Mouse (Mus musculus) neural tube, embryonic 12.5 days (tissue): ENCODE data around the gene Dcakd. TPM values are rescaled to one million over a fixed set of nuclear protein-coding genes. Genes with fewer than 3 reads are reported as not detected.
A peak's percentile ranks its signal among the peaks of the same experiment; 100 is the strongest.

Source experiments
- ATAC-seq: fragments of 200-750 bp; cut with Nextera tagmentation; 2 replicates; pipeline ENCODE4 v1.8.0; 2017; ENCODE audit warnings: low read depth, mild to moderate bottlenecking, moderate TSS enrichment, moderate library complexity; ENCODE audit not compliant: low FRiP score
- H3K27ac ChIP-seq: fragments of 300-500 bp; sonication (generic); 2 replicates; pipeline ENCODE4 v1.5.1; 2016
- H3K27me3 ChIP-seq: fragments of 300-500 bp; sonication (generic); replicated peaks from 2 replicates; pipeline ENCODE4 v1.6.1; 2016; ENCODE audit warnings: mild to moderate bottlenecking
- H3K36me3 ChIP-seq: fragments of 300-500 bp; sonication (generic); 2 replicates; pipeline ENCODE4 v1.6.1; 2016; ENCODE audit warnings: mild to moderate bottlenecking
- H3K4me1 ChIP-seq: fragments of 300-500 bp; sonication (generic); 2 replicates; pipeline ENCODE4 v1.6.1; 2016
- H3K4me2 ChIP-seq: fragments of 300-500 bp; sonication (generic); replicated peaks from 2 replicates; pipeline ENCODE4 v1.6.1; 2016; ENCODE audit warnings: mild to moderate bottlenecking
- H3K4me3 ChIP-seq: fragments of 300-500 bp; sonication (generic); 2 replicates; pipeline ENCODE4 v1.5.1; 2016
- H3K9ac ChIP-seq: fragments of 300-500 bp; sonication (generic); 2 replicates; pipeline ENCODE4 v1.6.1; 2016; ENCODE audit warnings: mild to moderate bottlenecking
- H3K9me3 ChIP-seq: fragments of 300-500 bp; sonication (generic); 2 replicates; pipeline ENCODE4 v1.6.1; 2016; ENCODE audit warnings: mild to moderate bottlenecking
- WGBS: fragments of 180-500 bp; shearing (Covaris S2); methylation state at CpG from one replicate; pipeline ENCODE4 v1.1.7; 2016; 5-methylcytosine and 5-hydroxymethylcytosine counted together
- polyA plus RNA-seq: library from polyadenylated mRNA; unstranded; fragments of >200 nt; fragmentation: Nextera tagmentation; extraction: Ambion mirVana; gene quantifications from 2 replicates; pipeline ENCODE4 v1.2.1, GENCODE M21; 2016

The Dcakd gene
- polyA plus RNA-seq, 1 experiment from 2014 or later, result 170 TPM

DNA sequence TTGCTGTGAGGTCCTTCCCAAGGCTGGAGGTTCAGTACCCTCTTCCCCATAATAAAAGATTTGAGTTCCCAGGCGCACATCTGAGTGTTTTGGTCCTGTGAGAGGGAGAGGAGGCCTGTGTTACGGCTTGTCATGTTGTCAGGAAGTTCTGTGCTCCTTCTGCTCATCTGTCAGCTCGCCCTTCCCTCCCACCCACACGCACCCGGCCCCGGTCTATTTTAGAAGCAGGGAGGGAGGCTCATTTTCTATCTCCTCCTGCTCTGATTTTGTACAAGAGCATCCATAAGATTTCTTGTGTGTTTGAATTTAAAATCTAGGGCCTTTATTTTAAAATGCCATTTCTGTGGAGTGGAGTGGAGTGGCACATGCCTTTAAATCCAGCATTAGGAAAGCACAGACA is 9.9 kb upstream of the Dcakd start:
- H3K4me1 ChIP-seq, result no peaks in the 10 kb centered on the region
- no peaks in the 10 kb centered on the region for H3K9me3 ChIP-seq
- WGBS, result 93% methylated on average over 6 of the region's 6 CpGs
- no peak for ATAC-seq
- peaks cover 14% of the 10 kb centered on the region for H3K36me3 ChIP-seq
- H3K27me3 ChIP-seq, result no peaks in the 10 kb centered on the region
- H3K27ac ChIP-seq, result no peak overlapping the region
- H3K4me2 ChIP-seq, result no peak overlapping the region
- H3K4me3 ChIP-seq, result no peak overlapping the region
- H3K9ac ChIP-seq, result no peak overlapping the region

DNA sequence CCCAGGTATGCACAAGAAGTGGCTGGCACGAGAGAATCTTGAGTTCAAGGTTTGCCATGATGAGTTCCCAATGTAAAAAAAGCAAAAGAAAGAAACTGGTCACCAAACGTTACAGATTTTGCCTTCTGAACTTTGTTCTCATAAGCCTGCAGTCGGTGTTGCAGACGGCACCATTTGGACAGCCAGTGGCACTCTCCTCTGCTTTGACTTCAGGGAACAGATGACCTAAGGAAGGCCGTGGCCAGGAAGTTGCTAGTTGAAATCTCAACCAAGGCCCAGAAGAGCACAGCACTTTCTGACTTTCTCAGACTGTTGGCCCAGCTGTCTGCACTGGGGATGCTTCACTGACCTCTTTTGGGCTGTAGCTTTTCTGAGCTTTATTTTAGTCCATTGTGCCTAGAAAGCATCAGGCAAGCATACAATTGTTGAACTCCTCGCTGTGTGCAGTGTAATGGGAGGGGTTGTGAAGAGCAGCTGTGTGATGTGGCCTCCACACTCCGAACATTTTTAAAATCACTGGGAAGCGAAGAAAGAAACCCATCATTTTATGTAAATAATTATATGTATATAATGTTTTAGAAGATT is 8.8 kb upstream of the Dcakd start:
- H3K4me1 ChIP-seq, result no peaks in the 10 kb centered on the region
- ATAC-seq, result no peak
- H3K4me3 ChIP-seq, result no peak overlapping the region
- H3K27me3 ChIP-seq, result no peaks in the 10 kb centered on the region
- no peaks in the 10 kb centered on the region for H3K9me3 ChIP-seq
- 90% methylated on average over 8 of the region's 8 CpGs for WGBS
- peaks cover 13% of the 10 kb centered on the region; the same call in 1 of the 2 replicates for H3K36me3 ChIP-seq
- H3K27ac ChIP-seq, result no peak overlapping the region
- no peak overlapping the region for H3K4me2 ChIP-seq
- H3K9ac ChIP-seq, result no peak overlapping the region

DNA sequence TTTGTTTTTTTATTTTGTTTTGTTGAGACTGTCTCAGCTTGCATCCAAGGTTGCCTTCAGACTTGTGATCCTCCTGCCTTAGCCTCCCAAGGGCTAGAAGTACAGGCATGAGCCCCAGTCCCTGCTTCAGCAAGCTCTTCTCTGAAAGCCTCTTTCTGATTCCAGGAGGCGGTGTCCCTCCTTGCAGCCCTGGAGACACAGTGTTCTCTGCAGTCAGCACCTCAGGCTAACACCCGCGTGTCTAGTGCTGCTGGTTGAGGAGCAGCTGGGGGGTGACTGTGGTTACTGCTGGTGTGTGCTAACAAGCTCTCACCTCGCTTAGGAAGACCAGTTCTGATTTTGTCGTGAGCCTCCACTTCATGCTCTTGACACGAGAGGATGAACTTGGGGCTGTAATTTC is 6.9 kb upstream of the Dcakd start:
- whole genome bisulfite sequencing, result 89% methylated on average over 6 of the region's 6 CpGs
- Histone ChIP-seq H3K4me2 (no peak overlapping the region), H3K36me3 (peaks cover 14% of the 10 kb centered on the region; the same call in 1 of the 2 replicates), H3K27ac (no peak overlapping the region), H3K27me3 (no peaks in the 10 kb centered on the region), H3K4me3 (no peak overlapping the region), H3K9ac (no peak overlapping the region), H3K9me3 (no peaks in the 10 kb centered on the region), H3K4me1 (no peaks in the 10 kb centered on the region)
- ATAC-seq, result no peak

DNA sequence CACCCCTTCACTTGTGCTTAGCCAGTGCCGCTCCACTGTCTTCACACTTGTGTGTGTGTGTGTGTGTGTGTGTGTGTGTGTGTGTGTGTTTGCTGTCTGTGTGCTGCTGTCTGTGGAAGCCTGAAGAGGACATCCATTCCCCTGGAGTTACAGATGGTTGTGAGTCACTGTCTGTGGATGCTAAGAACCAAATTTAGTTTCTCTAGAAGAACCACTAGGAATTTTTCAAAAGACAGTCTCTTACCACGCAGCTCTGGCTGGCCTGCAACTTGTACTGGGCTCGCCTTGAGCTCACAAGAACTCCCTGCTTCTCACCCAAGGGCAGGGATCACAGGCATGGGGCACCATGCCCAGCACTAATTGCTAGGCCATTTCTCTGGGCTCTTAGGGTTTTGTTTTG is 4.9 kb upstream of the Dcakd start:
- Histone ChIP-seq H3K4me3 (no peak overlapping the region), H3K9me3 (no peaks in the 10 kb centered on the region), H3K27me3 (no peaks in the 10 kb centered on the region), H3K36me3 (peaks cover 4% of the 10 kb centered on the region; the same call in 1 of the 2 replicates), H3K4me2 (no peak overlapping the region), H3K27ac (no peak overlapping the region), H3K4me1 (peaks cover 4% of the 10 kb centered on the region; the same call in 1 of the 2 replicates), H3K9ac (no peak overlapping the region)
- ATAC-seq, result no peak
- WGBS, result 90% methylated on average over 3 of the region's 3 CpGs

DNA sequence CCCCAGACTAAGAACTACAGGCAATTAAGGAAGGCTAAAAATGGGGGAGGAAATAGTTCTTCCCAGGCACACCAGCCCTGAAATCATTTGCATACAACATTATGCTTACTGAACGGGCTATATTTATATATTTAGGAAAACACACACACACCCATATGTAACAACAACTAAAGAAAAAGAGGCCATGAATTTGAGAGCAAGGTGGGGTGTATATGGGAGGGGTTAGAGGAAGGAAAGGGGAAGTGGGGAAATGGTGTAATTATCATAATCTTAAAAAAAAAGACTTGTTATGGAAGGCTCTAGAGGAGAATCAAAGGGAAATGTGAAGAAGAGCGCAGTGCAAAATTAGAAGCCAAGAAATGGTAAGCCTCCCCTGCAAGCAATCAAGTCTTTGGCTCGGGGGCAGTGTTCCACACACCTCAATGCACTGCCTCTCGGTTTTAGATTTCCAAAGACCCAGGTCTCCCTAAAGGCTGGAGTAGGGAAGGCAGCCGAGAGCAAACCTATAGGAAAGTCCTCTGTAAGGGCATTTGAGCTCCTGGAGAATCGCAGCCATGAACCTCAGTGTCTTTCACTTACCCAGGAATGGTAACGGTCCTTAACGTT is 460 bp downstream of the Dcakd start:
- 16% methylated on average over 8 of the region's 8 CpGs for WGBS
- peaks cover 6% of the 10 kb centered on the region; the same call in 1 of the 2 replicates for H3K36me3 ChIP-seq
- H3K4me2 ChIP-seq, result peak overlapping the region; percentile 69
- peak overlapping the region; percentile 50 for H3K9ac ChIP-seq
- peak overlapping the region; percentile 63 for H3K4me3 ChIP-seq
- H3K4me1 ChIP-seq, result peaks cover 14% of the 10 kb centered on the region
- no peaks in the 10 kb centered on the region for H3K9me3 ChIP-seq
- ATAC-seq, result peak; percentile 45; the same call in 1 of the 2 replicates
- H3K27me3 ChIP-seq, result no peaks in the 10 kb centered on the region
- no peak overlapping the region for H3K27ac ChIP-seq

DNA sequence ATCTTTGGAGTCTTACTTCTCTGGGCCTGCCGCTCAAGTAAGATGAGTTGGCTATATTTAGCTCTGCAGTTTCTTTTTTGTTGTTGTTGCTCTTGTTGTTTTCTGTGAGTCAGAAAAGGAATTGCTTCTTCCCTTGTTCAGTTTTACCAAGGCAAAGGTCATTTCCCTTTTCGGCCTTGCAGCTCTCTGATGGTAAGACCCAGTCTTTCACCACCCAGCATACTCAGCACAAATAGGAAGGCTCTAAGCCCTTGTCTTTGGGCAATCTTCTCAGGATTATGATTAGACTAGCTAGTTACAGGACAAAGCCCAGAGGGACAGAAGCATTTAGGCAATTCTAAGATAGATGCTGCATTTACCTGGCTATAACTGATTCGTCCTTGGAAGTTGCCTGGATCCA is 1.2 kb downstream of the Dcakd start:
- Histone ChIP-seq H3K4me3 (no peak overlapping the region), H3K9me3 (no peaks in the 10 kb centered on the region), H3K4me2 (peak overlapping the region; percentile 69; the same call in 1 of the 2 replicates), H3K36me3 (peaks cover 5% of the 10 kb centered on the region; the same call in 1 of the 2 replicates), H3K4me1 (peaks cover 14% of the 10 kb centered on the region), H3K27ac (no peak overlapping the region), H3K9ac (no peak overlapping the region), H3K27me3 (no peaks in the 10 kb centered on the region)
- whole genome bisulfite sequencing, result 89% methylated on average over 3 of the region's 3 CpGs
- no peak for ATAC-seq

DNA sequence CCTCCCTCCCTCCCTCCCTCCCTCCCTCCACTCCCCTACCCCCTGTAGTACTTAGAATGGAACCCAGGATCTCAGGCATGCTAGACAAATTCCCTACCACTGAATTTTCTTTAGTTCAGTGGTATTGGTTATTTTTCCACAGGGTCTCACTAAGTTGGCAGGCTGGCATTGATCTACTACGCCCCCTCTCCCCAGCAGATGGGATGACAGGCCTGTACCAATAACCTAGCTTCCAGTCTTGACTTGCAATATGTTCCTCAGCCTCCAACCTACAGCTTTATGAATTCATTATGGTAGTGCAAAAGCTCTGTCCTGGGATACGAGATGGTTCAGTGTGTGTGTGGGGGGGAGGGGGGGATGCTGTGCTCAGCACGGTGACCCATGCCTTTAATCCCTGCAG is 4.2 kb downstream of the Dcakd start:
- H3K27me3 ChIP-seq, result no peaks in the 10 kb centered on the region
- peaks cover 10% of the 10 kb centered on the region; the same call in 1 of the 2 replicates for H3K4me1 ChIP-seq
- ATAC-seq, result no peak
- H3K27ac ChIP-seq, result no peak overlapping the region
- H3K36me3 ChIP-seq, result peaks cover 4% of the 10 kb centered on the region; the same call in 1 of the 2 replicates
- H3K9ac ChIP-seq, result no peak overlapping the region
- H3K4me2 ChIP-seq, result no peak overlapping the region
- no peak overlapping the region for H3K4me3 ChIP-seq
- H3K9me3 ChIP-seq, result no peaks in the 10 kb centered on the region
- WGBS, result 94% methylated on average over 3 of the region's 3 CpGs

DNA sequence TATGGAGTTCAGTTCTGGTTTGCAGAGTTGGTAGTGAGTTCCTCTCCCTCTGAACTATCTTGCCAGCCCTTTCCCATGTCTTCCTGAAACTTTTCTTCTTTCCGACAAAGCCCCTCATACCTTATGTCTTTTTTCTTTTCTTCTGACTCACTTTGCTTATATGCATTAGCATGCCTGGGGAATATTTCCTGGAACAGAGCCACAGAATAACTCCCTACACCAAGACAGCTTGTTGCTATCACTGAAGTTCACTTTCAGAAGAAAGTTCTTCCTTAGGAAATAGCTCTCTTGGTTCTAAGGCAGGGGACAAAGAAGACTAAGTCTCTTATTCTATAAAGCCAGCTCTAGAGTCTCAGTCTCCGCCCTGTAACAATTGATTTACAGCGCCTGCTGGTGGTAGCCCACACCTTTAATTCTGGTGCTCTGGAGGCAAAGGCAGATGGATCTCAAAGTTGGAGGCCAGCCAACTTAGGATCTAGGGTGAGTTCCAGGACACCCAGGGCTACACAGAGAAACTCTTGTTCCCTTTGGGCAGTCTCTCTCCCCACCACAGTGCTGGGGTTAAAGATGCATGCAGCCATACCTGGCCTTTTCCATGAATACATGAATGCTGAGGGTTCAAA is 7.3 kb downstream of the Dcakd start:
- WGBS, result 72% methylated on average over 3 of the region's 3 CpGs

DNA sequence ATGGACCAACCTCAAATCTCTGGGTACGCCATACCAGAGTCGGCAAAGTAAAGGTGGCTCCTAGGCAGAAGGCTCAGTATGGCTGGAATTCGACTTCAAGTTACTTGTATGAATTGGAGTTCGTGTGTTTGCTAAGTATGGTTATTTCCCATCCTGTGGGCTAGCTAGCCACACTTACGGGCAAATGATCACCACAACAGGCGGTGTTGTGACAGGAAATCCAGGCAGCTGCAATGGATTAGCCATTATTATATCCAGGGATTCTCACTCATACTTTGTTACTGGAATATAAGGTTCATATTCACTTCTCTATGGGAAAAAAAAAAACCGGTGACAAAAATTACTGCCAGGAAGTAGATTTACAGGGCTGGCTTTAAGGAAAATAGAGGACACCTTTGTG is 8.8 kb downstream of the Dcakd start:
- no peak overlapping the region for H3K4me3 ChIP-seq
- H3K36me3 ChIP-seq, result no peaks in the 10 kb centered on the region
- no peak overlapping the region for H3K9ac ChIP-seq
- no peak overlapping the region for H3K4me2 ChIP-seq
- peaks cover 14% of the 10 kb centered on the region for H3K4me1 ChIP-seq
- no peak for ATAC-seq
- H3K27me3 ChIP-seq, result no peaks in the 10 kb centered on the region
- WGBS, result 92% methylated on average over 7 of the region's 7 CpGs
- H3K27ac ChIP-seq, result no peak overlapping the region
- H3K9me3 ChIP-seq, result no peaks in the 10 kb centered on the region

More for the DNA sequence above, 7.3 kb downstream of the Dcakd start:
- no peak overlapping the region for H3K4me2 ChIP-seq
- H3K27ac ChIP-seq, result no peak overlapping the region
- H3K4me1 ChIP-seq, result peaks cover 4% of the 10 kb centered on the region
- H3K9me3 ChIP-seq, result no peaks in the 10 kb centered on the region
- no peak overlapping the region for H3K9ac ChIP-seq
- H3K27me3 ChIP-seq, result no peaks in the 10 kb centered on the region
- H3K36me3 ChIP-seq, result peaks cover 4% of the 10 kb centered on the region; the same call in 1 of the 2 replicates
- no peak overlapping the region for H3K4me3 ChIP-seq
- no peak for ATAC-seq

DNA sequence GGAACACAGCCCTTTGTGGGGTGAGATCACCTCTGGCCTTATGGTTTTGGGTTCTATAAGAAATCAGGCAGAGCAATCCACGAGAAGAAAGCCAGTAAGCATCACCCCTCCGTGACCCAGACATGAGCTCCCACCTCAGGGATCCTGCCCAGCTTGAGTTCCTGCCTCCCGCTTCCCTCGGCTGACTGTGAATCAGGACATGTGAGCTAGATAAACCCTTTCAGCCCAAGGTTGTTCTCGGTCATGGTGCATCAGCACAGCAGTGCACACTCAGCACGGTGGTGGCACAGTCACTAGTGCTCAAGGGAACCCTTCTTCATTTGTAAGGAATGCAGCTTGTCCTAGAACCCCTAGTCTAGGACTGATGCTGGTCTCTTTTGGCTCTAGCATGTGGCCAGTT is 9.3 kb downstream of the Dcakd start:
- no peak overlapping the region for H3K4me2 ChIP-seq

DNA sequence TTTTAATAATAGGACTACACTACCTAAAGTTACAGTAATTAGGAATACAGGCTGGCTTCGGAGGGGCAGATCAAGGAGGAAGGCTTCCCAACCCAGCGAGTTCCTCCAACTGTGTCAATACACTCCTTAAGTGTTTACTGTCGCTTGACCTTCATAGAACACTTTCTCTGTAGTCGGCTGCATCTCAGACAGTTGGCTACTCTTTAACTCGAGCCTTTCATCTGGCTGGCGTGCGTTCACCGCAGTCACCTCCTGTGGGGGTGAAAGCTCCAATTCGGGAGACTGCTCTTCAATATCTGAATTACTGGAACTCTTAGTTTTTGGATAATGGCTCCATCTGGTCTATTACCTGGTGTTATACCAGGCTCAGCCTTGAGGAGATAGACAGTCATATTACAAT is 10.5 kb downstream of the Dcakd start:
- Histone ChIP-seq H3K36me3 (peaks cover 10% of the 10 kb centered on the region; the same call in 1 of the 2 replicates), H3K4me1 (peaks cover 14% of the 10 kb centered on the region), H3K4me3 (no peak overlapping the region), H3K27ac (no peak overlapping the region), H3K9me3 (no peaks in the 10 kb centered on the region), H3K9ac (no peak overlapping the region), H3K4me2 (no peak overlapping the region), H3K27me3 (no peaks in the 10 kb centered on the region)
- WGBS, result 41% methylated on average over 9 of the region's 9 CpGs
- ATAC-seq, result no peak

More for the DNA sequence above, 9.3 kb downstream of the Dcakd start:
- H3K4me3 ChIP-seq, result no peak overlapping the region
- H3K9me3 ChIP-seq, result no peaks in the 10 kb centered on the region
- H3K36me3 ChIP-seq, result no peaks in the 10 kb centered on the region
- H3K9ac ChIP-seq, result no peak overlapping the region
- H3K4me1 ChIP-seq, result peaks cover 14% of the 10 kb centered on the region
- ATAC-seq, result no peak
- H3K27me3 ChIP-seq, result no peaks in the 10 kb centered on the region
- 76% methylated on average over 6 of the region's 6 CpGs for WGBS
- H3K27ac ChIP-seq, result no peak overlapping the region

DNA sequence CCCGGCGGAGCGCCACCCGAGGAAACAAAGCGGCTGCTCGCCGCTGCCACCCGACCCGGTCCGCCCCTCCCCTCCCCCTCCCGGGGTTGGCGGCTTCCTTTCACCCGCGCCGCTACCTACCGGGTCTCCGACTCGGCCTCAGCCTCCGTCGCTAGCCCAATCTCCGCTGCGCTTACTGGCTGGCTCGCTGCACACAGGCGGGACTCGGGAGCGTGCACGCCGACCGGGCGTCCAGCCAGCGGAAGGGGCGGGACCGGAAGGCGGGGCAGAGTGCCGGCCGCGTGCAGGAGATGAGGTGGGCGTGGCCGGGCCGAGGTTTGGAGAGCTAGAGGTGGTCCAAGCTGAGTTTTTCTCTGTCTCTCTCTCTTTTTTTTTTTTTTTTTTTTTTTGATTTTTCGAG is 11.2 kb downstream of the Dcakd start:
- no peaks in the 10 kb centered on the region for H3K9me3 ChIP-seq
- peak overlapping the region; percentile 77 for H3K27ac ChIP-seq
- H3K27me3 ChIP-seq, result no peaks in the 10 kb centered on the region
- peaks cover 14% of the 10 kb centered on the region for H3K4me1 ChIP-seq
- H3K36me3 ChIP-seq, result peaks cover 11% of the 10 kb centered on the region; the same call in 1 of the 2 replicates
- peak; percentile 97 for ATAC-seq
- WGBS, result 1% methylated on average over 40 of the region's 41 CpGs
- peak overlapping the region; percentile 73 for H3K4me2 ChIP-seq
- H3K4me3 ChIP-seq, result peak overlapping the region; percentile 70
- H3K9ac ChIP-seq, result peak overlapping the region; percentile 78
